Mouse (Mus musculus): ENCODE measurements at regions not wholly inside any gene's neighbourhood (a gene's known extent, or its start where the extent isn't known, plus 50 kb on each side); places are given as distances from the start of the nearest gene placed in this dataset.
A peak's percentile ranks its signal among the peaks of the same experiment; 100 is the strongest.

DNA sequence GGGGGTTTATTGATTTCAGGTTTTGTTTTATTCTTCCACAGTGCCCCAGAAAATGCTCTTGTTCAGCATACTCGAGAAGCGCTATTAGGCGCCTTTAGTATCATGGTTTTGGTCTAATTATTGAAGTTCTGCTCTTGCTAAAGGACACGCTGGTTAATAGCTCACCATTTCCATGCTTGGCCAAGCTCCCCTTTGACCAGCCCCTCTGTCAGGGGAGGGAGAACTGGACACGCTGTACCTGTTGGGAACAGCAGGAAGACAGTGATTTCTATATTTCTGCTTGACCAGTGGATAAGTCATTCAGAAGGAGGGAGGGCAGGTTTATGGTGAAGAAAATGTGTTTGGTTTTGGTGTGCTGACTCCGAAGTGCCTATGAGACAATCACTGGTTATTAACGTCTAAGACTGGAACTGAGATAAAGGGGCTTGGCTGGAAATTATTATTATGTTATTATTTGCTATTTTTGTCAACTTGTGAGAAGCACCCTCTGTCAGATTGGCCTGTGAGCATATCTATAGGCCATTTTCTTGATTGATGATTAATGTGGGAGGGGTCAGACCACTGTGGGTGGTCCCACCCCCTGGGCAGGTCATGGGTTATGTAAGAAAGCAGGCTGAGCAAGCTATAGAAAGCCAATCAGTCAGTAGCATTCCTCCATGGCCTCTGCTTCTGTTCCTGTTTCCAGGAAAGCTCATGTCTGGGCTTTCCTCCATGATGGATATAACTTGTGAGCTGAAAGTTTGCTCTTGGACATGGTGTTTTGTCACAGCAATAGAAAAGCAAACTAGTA lies 51.2 kb upstream of the Tanc2 start:
- DNase-seq: no peak

DNA sequence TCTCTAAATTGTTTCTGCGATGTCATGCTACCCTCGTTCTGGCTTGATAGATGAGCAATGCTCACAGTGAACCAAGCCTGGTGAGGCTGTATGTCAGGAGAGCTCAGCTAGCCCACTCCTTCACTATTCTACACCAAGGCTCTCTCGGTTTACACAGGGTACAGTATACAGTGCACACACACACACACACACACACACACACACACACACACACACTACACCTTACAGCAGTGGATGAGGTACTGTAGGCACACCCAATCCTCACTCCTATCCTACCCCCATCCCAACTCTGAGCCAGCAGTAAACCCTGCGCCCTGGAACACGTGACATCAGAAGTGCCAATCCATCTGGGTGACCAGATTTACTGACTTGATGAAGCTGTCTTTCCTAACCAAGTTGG lies 57.2 kb upstream of the Tanc2 start:
- DNase-seq: no peak

DNA sequence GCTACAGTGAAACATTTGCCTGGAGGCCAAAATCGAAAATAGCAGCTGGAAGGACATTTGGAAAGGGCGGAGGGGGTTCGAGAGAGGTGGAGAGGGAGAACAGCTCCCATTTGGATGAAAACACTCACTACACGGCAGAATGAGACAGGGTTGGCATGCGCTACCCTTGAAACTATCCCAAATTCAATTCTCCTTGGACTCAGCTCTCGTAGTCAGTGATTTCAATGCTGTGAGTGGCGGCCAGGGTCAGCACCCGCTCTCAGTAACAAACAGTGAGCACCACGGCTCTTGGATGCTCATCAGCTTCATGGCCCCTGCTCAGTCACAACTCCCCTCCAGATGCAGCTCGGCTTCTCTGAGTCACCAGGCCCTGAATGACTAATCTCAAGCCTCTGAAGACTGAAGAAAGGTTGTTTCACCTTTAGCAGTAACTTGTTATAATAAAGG lies 59.1 kb upstream of the Tanc2 start:
- peak in 1 of 2 experiments; percentile 32 for DNase-seq

DNA sequence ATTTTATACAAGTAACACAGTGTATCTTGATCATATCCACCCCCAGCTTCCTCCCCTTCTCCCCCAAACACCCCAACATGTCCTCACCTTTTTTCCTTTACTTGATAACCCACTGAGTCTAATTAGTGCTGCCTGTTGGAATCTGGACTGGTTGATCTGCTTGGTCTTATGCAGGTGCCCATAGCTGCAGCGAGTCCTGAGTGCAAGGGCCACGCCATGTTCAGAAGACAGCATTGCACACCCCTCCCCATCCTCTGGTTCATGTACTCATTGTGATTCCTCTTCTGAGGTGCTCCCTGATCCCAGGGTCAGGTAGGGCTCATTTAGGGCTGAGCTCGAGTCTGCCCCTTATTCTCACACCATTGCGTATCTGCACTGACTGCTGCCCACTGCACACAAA lies 63.7 kb upstream of the Tanc2 start:
- no peak for DNase-seq

DNA sequence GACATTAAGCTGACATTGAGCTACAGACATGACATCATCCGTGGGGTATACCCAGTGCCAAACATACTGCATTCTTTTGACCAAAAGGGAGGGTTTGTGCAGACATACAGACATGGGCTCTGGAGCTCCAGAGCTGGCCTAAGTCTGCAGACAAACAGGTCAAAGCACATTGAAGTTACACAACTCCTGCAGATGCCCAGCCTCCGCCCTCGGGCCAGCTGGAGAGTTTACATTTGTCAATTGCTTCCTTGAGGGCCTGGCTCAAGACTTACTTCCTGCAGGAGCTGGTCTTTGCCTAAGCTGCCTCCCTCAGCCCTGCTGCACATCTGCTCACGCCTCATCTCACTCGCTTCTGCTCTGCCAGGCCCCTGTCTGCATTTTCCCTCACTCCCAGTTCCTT lies 64.2 kb upstream of the Tanc2 start:
- DNase-seq: peak; percentile 82 to 93

DNA sequence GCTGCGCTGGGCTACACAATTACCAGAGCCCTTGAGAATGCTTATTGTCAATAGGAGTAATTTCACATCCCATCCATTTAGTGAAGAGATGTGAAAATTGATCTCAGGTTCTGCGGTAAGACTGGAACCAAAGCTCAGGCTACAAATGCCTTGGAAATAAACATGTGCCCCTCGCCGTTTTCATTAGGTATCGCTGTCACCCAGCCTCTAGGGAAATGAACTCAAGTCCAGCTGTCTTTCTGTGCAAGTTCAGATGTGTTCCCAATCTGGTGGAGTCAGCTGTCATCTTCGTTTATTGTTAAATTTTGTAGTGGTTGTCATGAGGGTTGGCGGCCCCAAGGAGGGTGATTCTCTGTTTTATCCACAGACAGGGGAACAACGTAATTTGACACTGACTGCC lies 65.4 kb upstream of the Tanc2 start:
- no peak for DNase-seq

DNA sequence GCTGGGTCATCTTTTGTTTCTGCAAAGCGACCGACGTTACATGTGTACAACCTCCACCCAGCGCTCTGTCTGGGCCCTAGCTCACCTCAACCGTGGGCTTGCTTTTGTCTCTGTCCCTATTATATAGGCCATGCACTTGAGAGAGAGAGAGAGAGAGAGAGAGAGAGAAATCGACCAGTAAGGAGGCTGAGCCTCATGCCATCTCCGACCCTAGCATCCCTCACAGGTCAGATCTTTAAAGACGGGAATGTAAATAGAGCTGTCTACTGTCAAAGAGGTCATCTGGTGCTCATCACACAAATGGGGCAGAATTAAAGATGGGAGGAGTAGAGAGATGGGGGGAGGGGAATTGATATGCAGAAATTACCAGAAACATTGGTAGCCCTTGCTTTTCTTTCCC lies 66.0 kb upstream of the Tanc2 start:
- DNase-seq: no peak

DNA sequence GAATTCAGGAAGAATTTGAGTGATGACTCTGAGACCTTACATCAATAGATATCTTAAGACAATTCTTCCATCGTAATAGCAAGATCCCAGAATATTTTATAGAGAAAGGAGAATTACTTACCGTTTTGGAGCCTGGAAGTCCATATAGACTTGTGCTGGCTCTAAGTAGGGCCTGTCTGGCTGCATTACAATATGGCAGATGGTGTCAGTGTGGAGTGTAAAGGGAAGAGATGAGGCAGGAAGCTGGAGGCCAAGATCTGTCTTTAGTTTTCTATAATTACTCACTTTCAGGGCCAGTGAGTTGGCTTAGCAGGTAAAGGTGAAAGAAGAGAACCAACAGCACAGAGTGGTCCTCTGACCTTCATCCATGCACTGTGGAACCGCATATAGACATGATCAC lies 63.9 kb upstream of the March10 start:
- no peak for DNase-seq

DNA sequence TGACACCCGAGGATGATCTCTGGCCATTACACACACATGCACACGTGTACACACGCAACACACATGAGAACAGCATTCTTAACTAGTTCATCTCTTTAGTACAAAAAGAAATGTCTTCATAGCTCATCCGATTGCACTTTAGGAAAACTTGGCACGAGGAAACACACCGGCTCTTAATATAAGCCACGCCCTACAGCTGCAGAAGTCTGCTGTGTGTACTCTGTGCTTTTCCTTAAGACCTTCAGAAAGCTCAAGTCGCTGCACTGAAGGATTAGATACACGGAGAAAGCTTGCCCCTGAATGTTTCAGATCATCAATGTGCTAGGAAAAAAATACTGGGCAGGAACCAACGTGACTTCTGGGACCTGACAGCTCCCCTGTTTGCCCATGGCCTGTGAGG lies 56.7 kb upstream of the March10 start:
- DNase-seq: no peak

DNA sequence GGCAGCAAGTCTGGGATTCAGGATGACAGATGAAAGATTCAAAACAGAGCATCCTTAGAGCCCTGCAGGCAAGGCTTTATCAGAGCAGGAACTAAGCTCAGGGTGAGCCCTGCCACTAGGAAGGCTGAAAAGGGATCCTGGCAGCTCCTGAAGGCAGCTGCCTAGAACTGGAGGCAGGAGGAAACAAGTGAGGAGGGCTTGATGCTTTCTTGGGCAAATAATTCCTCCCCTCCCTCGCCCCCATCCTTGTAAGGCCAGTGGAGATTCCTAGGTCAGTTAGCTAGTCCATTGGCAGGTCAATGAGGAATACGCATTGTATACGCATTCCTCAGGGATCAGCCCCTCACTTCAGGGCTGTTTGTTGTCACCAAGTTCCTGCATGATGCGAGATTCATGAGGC lies 54.1 kb upstream of the March10 start:
- DNase-seq: no peak

DNA sequence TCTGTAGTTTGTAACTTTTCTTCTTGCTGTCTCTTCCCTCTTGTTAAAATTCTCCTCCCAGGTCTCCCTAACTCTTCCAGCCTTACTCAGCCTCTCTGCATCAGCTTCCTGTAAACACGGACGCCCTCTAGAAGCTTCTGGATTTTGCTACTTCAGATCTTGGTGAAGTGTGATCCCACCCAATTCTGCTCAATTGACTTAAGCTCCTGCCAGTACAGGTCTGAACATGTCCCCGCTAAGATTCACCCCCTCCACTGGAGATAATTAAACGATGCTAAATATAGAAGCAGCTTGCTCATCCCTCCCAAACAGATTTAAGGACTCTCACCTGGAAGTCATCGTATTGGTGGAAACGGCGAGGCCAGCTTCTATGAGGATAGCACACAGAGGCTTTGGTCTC lies 53.5 kb upstream of the March10 start:
- DNase-seq: no peak

DNA sequence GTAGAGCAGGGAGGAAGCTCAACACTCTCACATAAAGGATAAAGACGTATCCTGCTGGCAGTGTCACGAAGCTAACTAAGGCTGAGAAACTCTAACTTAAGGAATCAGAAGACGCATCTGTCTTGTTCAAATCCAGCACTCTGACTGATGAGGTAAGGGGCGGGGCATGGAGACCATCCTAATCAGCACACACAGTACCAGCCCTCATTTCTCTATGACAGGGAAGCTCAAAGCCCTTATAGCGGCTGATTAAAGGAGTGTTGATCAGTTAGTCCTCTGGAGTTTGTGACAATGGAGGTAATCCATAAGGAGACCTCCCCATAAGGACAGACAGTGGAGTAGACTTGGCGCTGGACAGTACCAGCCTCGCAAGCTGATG lies 52.1 kb upstream of the March10 start:
- DNase-seq: no peak

DNA sequence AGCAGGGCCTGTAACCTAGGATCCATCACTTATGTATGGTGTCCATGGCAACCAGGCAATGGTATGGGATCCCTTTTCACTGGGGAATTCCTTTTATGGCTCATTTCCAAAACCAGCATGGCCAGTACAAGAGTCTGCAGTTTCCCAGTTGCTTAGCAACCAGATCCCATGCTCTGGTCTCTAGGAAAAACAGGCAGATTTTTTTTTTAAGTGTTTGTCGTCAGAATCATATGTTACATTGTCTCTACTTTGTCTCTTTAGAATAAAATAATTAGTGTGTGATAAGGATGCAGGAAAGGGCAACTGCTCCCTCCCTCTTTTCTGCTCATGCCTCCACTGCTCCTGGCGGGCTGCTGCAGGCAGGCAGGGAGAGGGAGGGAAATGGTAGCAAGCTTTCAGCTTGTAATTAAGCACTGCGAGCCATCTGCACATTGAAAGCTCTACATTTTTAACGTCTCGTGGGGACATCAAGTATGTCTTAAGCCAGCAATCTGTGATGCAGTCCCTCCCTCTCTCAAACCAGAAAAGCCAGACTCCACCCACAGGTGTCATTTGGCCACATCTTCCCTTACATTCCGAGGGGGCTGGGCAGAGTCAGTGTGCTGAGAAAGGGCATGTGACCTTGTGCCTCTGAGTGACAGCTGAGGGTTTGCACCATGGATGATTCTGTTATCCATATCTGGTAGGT lies 51.6 kb upstream of the March10 start:
- no peak for DNase-seq

DNA sequence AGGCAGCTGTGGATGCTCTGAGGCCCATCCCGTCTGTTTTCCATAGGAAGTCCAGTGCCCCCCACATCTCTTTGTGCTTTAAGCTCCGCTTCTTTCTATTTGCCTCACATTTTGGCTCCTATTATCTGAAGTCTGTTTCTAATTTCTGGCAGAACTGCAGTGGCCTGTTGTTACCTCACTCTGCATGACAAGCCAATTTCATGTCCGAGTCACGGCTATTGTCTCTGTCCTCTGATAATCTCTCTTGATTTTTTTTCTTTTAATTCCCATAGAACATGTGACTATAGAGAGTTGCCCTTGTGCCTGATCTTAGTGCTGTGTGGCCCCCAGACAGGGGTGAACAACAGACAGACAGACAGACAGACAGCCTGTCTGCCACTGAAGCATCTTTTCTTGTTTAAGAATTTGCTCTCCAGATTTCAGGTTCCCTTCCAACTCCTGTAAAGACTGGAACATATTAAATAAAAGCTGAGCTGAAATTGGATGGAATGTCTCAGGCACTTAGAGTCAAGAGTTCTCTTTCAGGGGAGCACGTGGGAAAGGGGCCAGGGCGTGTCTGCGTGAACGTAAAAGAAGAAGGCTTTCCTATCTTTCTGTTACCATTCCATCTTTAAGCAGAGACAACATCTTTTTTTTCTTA lies 50.9 kb upstream of the March10 start:
- DNase-seq: no peak

All from lung, postnatal 4 days (tissue).